Mouse (Mus musculus): ENCODE measurements at regions not wholly inside any gene's neighbourhood (a gene's known extent, or its start where the extent isn't known, plus 50 kb on each side); places are given as distances from the start of the nearest gene placed in this dataset.

DNA sequence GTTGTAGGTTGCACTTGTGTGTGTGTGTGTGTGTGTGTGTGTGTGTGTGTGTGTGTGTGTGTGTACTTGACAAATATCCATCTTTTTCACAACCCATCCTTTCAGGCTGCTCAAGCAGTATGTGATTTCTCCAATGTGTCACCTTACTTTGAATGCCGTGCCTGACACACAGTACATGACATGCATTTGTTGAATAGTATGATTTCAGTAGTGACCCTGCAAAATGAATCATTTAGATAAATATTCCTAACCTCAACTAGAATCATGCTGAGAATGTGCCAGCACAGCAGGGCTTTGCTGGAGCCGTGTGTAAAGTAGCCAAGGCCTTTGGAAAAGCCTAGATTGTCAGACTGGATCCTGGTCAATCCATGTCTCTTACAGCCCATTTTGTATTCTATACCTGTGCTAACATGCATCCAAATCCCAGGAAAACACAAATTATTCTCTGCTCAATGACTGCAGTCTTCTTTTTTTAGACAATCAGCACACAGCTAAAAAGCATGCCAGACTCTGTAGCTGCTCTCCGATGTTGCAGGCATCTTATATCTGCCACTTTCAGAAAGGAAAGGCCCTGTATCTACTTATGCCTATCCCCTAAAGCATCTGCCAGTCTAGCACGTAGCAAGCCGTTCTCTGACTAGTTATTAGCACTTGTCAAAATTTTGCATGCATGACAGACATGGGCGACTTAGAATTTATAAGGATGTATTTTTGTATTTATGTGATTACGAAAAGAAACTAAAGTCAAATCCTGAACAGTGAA lies 60.0 kb upstream of the Gpr141 start:
- Histone ChIP-seq H3K9ac (ENCODE audit: insufficient read depth, low read depth, low read length, poor library complexity, severe bottlenecking) (no peak overlapping the region), H3K9me3 (ENCODE audit: control insufficient read depth, insufficient read depth, low read depth, low read length) (no peaks in the 10 kb centered on the region), H3K27ac (ENCODE audit: insufficient read depth, low read depth, low read length, poor library complexity, severe bottlenecking) (no peak overlapping the region), H3K4me3 (ENCODE audit: insufficient read depth in 1 of 2, low read depth in 1 of 2, low read length in 2 of 2, poor library complexity in 1 of 2, severe bottlenecking in 1 of 2) (no peak overlapping the region), H3K4me1 (ENCODE audit: control insufficient read depth in 2 of 2, insufficient read depth in 2 of 2, low read length in 2 of 2, poor library complexity in 1 of 2) (no peaks in the 10 kb centered on the region), H3K36me3 (ENCODE audit: control insufficient read depth, insufficient read depth, low read length, poor library complexity, severe bottlenecking) (no peaks in the 10 kb centered on the region)
- DNase-seq (ENCODE audit: low read depth, low spot score), result no peak
- in situ Hi-C loops (cut with MboI; ENCODE audit: low sequenced_read_pairs in 2 of 2, unreplicated experiment in 2 of 2), result no loop called here
- no peak for TF ChIP-seq ZNF384 (IDR thresholded peaks at IDR 0.05; ENCODE audit: low read depth, low read length)
- TF ChIP-seq MAFK (IDR thresholded peaks at IDR 0.05; ENCODE audit: insufficient read depth, low read depth, low read length), result no peak
- no peak for TF ChIP-seq HCFC1 (IDR thresholded peaks at IDR 0.05; ENCODE audit: borderline replicate concordance, insufficient read depth, low read length)
- TF ChIP-seq ZC3H11A (IDR thresholded peaks at IDR 0.05; ENCODE audit: borderline replicate concordance, low read depth, low read length), result no peak
- no peak for TF ChIP-seq CHD2 (IDR thresholded peaks at IDR 0.05; ENCODE audit: low read depth, low read length)

GRCm38 (mm10) chr13:19882889-19883288 lies 58.8 kb upstream of the Gpr141 start:
- H3K36me3 ChIP-seq (ENCODE audit: control insufficient read depth, insufficient read depth, low read length, poor library complexity, severe bottlenecking), result no peaks in the 10 kb centered on the region
- H3K9ac ChIP-seq (ENCODE audit: insufficient read depth, low read depth, low read length, poor library complexity, severe bottlenecking), result no peak overlapping the region
- no peak overlapping the region for H3K27ac ChIP-seq (ENCODE audit: insufficient read depth, low read depth, low read length, poor library complexity, severe bottlenecking)
- no peaks in the 10 kb centered on the region for H3K4me1 ChIP-seq (ENCODE audit: control insufficient read depth in 2 of 2, insufficient read depth in 2 of 2, low read length in 2 of 2, poor library complexity in 1 of 2)
- no peaks in the 10 kb centered on the region for H3K9me3 ChIP-seq (ENCODE audit: control insufficient read depth, insufficient read depth, low read depth, low read length)
- in situ Hi-C loops (cut with MboI; ENCODE audit: low sequenced_read_pairs in 2 of 2, unreplicated experiment in 2 of 2), result no loop called here
- DNase-seq (ENCODE audit: low read depth, low spot score), result no peak
- H3K4me3 ChIP-seq (ENCODE audit: insufficient read depth in 1 of 2, low read depth in 1 of 2, low read length in 2 of 2, poor library complexity in 1 of 2, severe bottlenecking in 1 of 2), result no peak overlapping the region
- no peak for TF ChIP-seq CHD2 (IDR thresholded peaks at IDR 0.05; ENCODE audit: low read depth, low read length)
- no peak for TF ChIP-seq ZNF384 (IDR thresholded peaks at IDR 0.05; ENCODE audit: low read depth, low read length)
- TF ChIP-seq MAFK (IDR thresholded peaks at IDR 0.05; ENCODE audit: insufficient read depth, low read depth, low read length), result no peak
- TF ChIP-seq ZC3H11A (IDR thresholded peaks at IDR 0.05; ENCODE audit: borderline replicate concordance, low read depth, low read length), result no peak
- TF ChIP-seq HCFC1 (IDR thresholded peaks at IDR 0.05; ENCODE audit: borderline replicate concordance, insufficient read depth, low read length), result no peak

DNA sequence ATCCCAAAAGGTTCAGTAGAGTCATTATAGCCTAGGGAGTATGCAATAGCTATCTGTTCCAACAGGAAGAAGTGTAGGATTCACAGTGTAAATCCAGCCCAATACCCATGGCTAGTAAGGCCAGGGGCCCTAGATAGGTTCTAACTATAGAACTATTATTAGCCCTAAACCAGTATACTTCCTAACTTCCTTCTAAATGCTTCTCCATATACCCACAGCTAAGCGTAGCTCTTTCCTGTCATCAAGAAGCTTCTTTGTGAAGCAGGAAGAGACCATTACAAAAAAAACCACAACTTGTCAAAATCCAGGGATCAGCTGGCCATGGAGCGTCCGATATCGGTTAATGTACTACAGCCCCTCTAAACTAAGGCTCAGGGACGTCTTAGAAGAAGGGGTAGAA lies 57.7 kb upstream of the Gpr141 start:
- H3K9me3 ChIP-seq (ENCODE audit: control insufficient read depth, insufficient read depth, low read depth, low read length), result no peaks in the 10 kb centered on the region
- no peak overlapping the region for H3K4me3 ChIP-seq (ENCODE audit: insufficient read depth in 1 of 2, low read depth in 1 of 2, low read length in 2 of 2, poor library complexity in 1 of 2, severe bottlenecking in 1 of 2)
- TF ChIP-seq MAFK (IDR thresholded peaks at IDR 0.05; ENCODE audit: insufficient read depth, low read depth, low read length), result no peak
- TF ChIP-seq ZC3H11A (IDR thresholded peaks at IDR 0.05; ENCODE audit: borderline replicate concordance, low read depth, low read length), result no peak
- TF ChIP-seq HCFC1 (IDR thresholded peaks at IDR 0.05; ENCODE audit: borderline replicate concordance, insufficient read depth, low read length), result no peak
- no peak for TF ChIP-seq ZNF384 (IDR thresholded peaks at IDR 0.05; ENCODE audit: low read depth, low read length)
- no peak for TF ChIP-seq CHD2 (IDR thresholded peaks at IDR 0.05; ENCODE audit: low read depth, low read length)
- in situ Hi-C loops (cut with MboI; ENCODE audit: low sequenced_read_pairs in 2 of 2, unreplicated experiment in 2 of 2), result no loop called here
- H3K27ac ChIP-seq (ENCODE audit: insufficient read depth, low read depth, low read length, poor library complexity, severe bottlenecking), result no peak overlapping the region
- no peak for DNase-seq (ENCODE audit: low read depth, low spot score)
- no peak overlapping the region for H3K9ac ChIP-seq (ENCODE audit: insufficient read depth, low read depth, low read length, poor library complexity, severe bottlenecking)
- H3K4me1 ChIP-seq (ENCODE audit: control insufficient read depth in 2 of 2, insufficient read depth in 2 of 2, low read length in 2 of 2, poor library complexity in 1 of 2), result no peaks in the 10 kb centered on the region
- no peaks in the 10 kb centered on the region for H3K36me3 ChIP-seq (ENCODE audit: control insufficient read depth, insufficient read depth, low read length, poor library complexity, severe bottlenecking)

GRCm38 (mm10) chr13:19874621-19875249 lies 50.7 kb upstream of the Gpr141 start:
- in situ Hi-C loops (cut with MboI; ENCODE audit: low sequenced_read_pairs in 2 of 2, unreplicated experiment in 2 of 2), result no loop called here
- H3K27ac ChIP-seq (ENCODE audit: insufficient read depth, low read depth, low read length, poor library complexity, severe bottlenecking), result no peak overlapping the region
- no peak for DNase-seq (ENCODE audit: low read depth, low spot score)
- H3K9ac ChIP-seq (ENCODE audit: insufficient read depth, low read depth, low read length, poor library complexity, severe bottlenecking), result no peak overlapping the region
- no peaks in the 10 kb centered on the region for H3K9me3 ChIP-seq (ENCODE audit: control insufficient read depth, insufficient read depth, low read depth, low read length)
- H3K36me3 ChIP-seq (ENCODE audit: control insufficient read depth, insufficient read depth, low read length, poor library complexity, severe bottlenecking), result no peaks in the 10 kb centered on the region
- H3K4me3 ChIP-seq (ENCODE audit: insufficient read depth in 1 of 2, low read depth in 1 of 2, low read length in 2 of 2, poor library complexity in 1 of 2, severe bottlenecking in 1 of 2), result no peak overlapping the region
- H3K4me1 ChIP-seq (ENCODE audit: control insufficient read depth in 2 of 2, insufficient read depth in 2 of 2, low read length in 2 of 2, poor library complexity in 1 of 2), result no peaks in the 10 kb centered on the region
- TF ChIP-seq HCFC1 (IDR thresholded peaks at IDR 0.05; ENCODE audit: borderline replicate concordance, insufficient read depth, low read length), result no peak
- no peak for TF ChIP-seq ZC3H11A (IDR thresholded peaks at IDR 0.05; ENCODE audit: borderline replicate concordance, low read depth, low read length)
- TF ChIP-seq ZNF384 (IDR thresholded peaks at IDR 0.05; ENCODE audit: low read depth, low read length), result no peak
- no peak for TF ChIP-seq MAFK (IDR thresholded peaks at IDR 0.05; ENCODE audit: insufficient read depth, low read depth, low read length)
- no peak for TF ChIP-seq CHD2 (IDR thresholded peaks at IDR 0.05; ENCODE audit: low read depth, low read length)
